Mouse (Mus musculus) olfactory bulb, adult 2 months (tissue): ENCODE data around the gene Dnah1.

Experiments
- CTCF ChIP-seq: fragments of 200-500 bp; IDR thresholded peaks from 2 replicates; pipeline ENCODE4 v1.5.1; 2012; ENCODE audit warnings: low read depth, mild to moderate bottlenecking, low read length, moderate library complexity; ENCODE audit not compliant: insufficient read depth
- POLR2A ChIP-seq: fragments of 200-500 bp; IDR thresholded peaks from 2 replicates; pipeline ENCODE4 v1.6.1; 2012; ENCODE audit warnings: mild to moderate bottlenecking, low read depth, low read length, moderate library complexity; ENCODE audit not compliant: insufficient read depth

DNA sequence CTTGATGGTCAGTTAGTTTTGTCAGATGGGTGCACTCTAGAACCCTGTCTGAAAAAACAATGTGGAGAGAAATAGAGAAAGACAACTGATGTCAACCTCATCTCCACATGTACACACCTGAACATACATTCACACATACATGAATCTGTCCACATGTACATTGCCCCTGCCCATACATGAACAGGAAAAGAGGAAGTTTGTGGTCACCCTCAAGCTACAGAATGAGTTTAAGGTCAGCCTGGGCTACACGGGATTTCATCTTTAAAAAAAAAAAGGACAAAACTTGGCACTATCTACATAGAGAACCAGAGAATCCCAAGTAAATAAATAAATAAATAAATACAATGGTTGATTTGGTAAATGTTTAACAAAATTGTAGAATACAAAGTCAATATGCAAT is 78.9 kb downstream of the Dnah1 start:
- TF ChIP-seq CTCF (no peak), POLR2A (no peak)
